Mouse (Mus musculus) neutrophil, adult 59 days (primary cell): Measurements from ENCODE around the gene Col9a3. TPM values are rescaled to one million over a fixed set of nuclear protein-coding genes. Genes with fewer than 3 reads are reported as not detected.

Experiments
- total RNA-seq, 2 experiments: library from RNA; stranded (reverse); gene quantifications; 1 replicate in 1 of 2; 2 replicates in 1 of 2; pipeline ENCODE4 v1.2.4; 2023

Gene Col9a3
- total RNA-seq: under 1 TPM; 0.33 to 0.36 TPM

GRCm38 (mm10) chr2:180597490-180597889, at the start of gene Col9a3:
Col9a3 (plus strand) TSS chr2:180597790.

GRCm38 (mm10) chr2:180581002-180581401, 16.6 kb upstream of the Col9a3 start, which contains the start of gene Mrgbp:
Mrgbp (plus strand) TSS chr2:180581304.

GRCm38 (mm10) chr2:180589123-180589831, 8.3 kb upstream of the Col9a3 start, which contains the start of gene Ogfr:
Ogfr (plus strand) TSS chr2:180589245.

GRCm38 (mm10) chr2:180642555-180643260, 45.1 kb downstream of the Col9a3 start, which contains the start of gene Tcfl5:
Tcfl5 (minus strand) TSS chr2:180642708.

Other genes starting within 250 kb of the Col9a3 start
- 10 to 100 TPM; 18.6 to 20.5 TPM for gene Slco4a1, start 141.5 kb upstream of the Col9a3 start, total RNA-seq
- gene Ntsr1, start 97.8 kb upstream of the Col9a3 start, total RNA-seq: not detected
- gene Mrgbp, start 16.5 kb upstream of the Col9a3 start, total RNA-seq: 10 to 100 TPM; 17.5 to 21.1 TPM
- gene Ogfr, start 8.5 kb upstream of the Col9a3 start, total RNA-seq: 10 to 100 TPM; 54.0 to 55.0 TPM
- gene Tcfl5, start 44.9 kb downstream of the Col9a3 start, total RNA-seq: not detected
- gene Dido1, start 112.2 kb downstream of the Col9a3 start, total RNA-seq: 10 to 100 TPM; 50.7 to 52.8 TPM
- 10 to 100 TPM; 55.2 to 56.0 TPM for gene Gid8, start 112.3 kb downstream of the Col9a3 start, total RNA-seq
- 10 to 100 TPM; 18.6 to 25.9 TPM for gene Slc17a9, start 127.5 kb downstream of the Col9a3 start, total RNA-seq
- not detected for gene Bhlhe23, start 179.1 kb downstream of the Col9a3 start, total RNA-seq